Mouse (Mus musculus) spleen, adult 2 months (tissue): Measurements from ENCODE around the gene Miga1.

Source experiments
- CTCF ChIP-seq: fragments of 200-500 bp; IDR thresholded peaks from 2 replicates; pipeline ENCODE4 v1.5.1; 2011; ENCODE audit warnings: mild to moderate bottlenecking, inconsistent platforms; ENCODE audit not compliant: insufficient read depth, insufficient read length, insufficient replicate concordance; ENCODE audit errors: extremely low read depth
- POLR2A ChIP-seq: fragments of 200-500 bp; IDR thresholded peaks from 2 replicates; pipeline ENCODE4 v1.6.1; 2011; ENCODE audit warnings: low read depth, low read length, inconsistent platforms

- TF ChIP-seq CTCF = no peak
- no peak for TF ChIP-seq POLR2A
Observed at GRCm38 (mm10) chr3:152225906-152226305, 114.3 kb downstream of the Miga1 start.
